Mouse (Mus musculus): ENCODE results near the gene E330017A01Rik. TPM values are rescaled to one million over a fixed set of nuclear protein-coding genes. Genes with fewer than 3 reads are reported as not detected.

The E330017A01Rik gene
- polyA plus RNA-seq, 1 experiment from 2014 or later, result not detected

DNA sequence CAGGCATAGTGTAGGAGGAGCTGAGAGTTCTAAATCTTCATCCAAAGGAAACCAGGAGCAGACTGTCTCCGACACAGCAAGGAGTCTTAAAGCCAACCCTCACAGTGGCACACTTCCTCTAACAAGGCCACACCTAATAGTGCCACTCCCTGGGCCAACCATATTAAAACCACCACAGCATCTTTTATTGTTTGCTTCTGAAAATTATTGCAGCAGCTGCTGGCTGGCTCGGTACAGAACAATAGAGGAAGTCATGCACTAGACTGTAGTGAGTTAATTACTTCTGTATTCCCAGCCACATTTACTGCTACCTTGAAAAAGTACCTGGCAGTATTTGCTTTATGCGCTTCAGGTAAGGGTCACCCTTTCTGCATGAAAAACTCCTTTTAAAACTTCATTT lies 25.6 kb downstream of the E330017A01Rik start:
- no peaks in the 10 kb centered on the region for H3K27me3 ChIP-seq (ENCODE audit: low read depth, poor library complexity, severe bottlenecking)
- 87% methylated on average over 3 of the region's 3 CpGs for WGBS
- no peak for DNase-seq (ENCODE audit: low spot score)
- H3K27ac ChIP-seq (replicated peaks), result no peak overlapping the region
- no peaks in the 10 kb centered on the region for H3K4me1 ChIP-seq
- no peaks in the 10 kb centered on the region for H3K36me3 ChIP-seq
- H3K9me3 ChIP-seq (replicated peaks), result no peaks in the 10 kb centered on the region
- no peak overlapping the region for H3K4me3 ChIP-seq

DNA sequence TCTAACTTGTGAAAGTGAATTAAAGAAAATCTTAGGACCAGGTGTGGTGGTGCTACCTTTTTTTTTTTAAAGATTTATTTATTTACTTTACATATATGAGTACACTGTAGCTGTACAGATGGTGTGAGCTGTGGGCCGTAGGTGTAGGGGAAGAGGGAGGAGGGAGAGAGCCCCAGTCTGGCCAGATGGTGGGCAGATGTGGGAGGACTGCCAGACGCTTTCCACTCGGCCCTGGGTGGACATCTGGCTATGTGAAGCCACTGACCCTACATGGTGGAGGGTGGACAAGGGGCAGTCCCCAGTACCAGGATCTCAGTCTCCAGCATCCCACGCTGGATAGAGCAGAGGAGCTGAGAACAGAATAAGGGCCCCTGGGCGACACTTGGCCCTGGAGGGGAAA lies 31.4 kb downstream of the E330017A01Rik start:
- H3K27me3 ChIP-seq (ENCODE audit: low read depth, poor library complexity, severe bottlenecking), result no peaks in the 10 kb centered on the region
- no peaks in the 10 kb centered on the region for H3K36me3 ChIP-seq
- H3K4me3 ChIP-seq, result no peak overlapping the region
- no peak overlapping the region for H3K27ac ChIP-seq (replicated peaks)
- no peaks in the 10 kb centered on the region for H3K4me1 ChIP-seq
- DNase-seq (ENCODE audit: low spot score), result no peak
- H3K9me3 ChIP-seq (replicated peaks), result no peaks in the 10 kb centered on the region
- 70% methylated on average over 5 of the region's 5 CpGs for WGBS

DNA sequence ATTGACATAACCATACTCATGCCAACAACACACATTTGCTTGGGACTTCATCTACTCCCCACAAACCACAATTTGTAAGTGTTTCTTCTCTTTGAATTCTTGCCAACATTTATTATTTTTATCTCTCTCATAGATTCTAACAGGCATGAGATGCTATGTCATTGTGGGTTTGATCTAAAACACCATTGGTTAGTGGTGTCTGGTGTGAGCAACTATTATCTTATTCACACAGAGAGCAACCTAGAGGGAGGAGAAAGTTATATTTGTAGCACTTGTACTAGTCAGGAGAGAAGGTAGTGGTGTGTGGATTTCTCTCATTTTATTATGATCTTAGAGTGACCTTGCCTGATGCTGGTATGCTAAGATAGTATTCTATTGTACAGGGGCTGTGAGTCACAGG lies 33.9 kb downstream of the E330017A01Rik start:
- no peak overlapping the region for H3K27ac ChIP-seq (replicated peaks)
- no peaks in the 10 kb centered on the region for H3K4me1 ChIP-seq
- no peaks in the 10 kb centered on the region for H3K36me3 ChIP-seq
- no peak for DNase-seq (ENCODE audit: low spot score)
- H3K9me3 ChIP-seq (replicated peaks), result no peaks in the 10 kb centered on the region
- no peak overlapping the region for H3K4me3 ChIP-seq
- H3K27me3 ChIP-seq (ENCODE audit: low read depth, poor library complexity, severe bottlenecking), result no peaks in the 10 kb centered on the region

DNA sequence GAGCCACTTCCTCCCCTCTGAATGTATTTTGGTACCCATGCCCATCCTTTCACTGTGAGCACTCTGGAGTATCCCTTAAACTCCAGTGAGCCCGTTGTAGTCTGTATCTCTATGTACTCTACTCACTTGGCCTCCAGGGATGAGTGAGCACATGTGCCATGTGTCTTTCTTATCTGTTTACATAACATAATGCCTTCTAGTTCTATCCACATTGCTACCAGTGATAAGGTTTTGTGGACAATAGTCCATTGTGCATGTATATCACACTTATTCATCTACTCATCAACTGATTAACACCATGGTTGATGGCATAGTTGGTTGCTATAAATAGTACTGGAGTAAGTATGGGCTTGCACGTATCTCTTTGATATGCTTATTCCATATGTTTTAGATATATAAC lies 34.7 kb downstream of the E330017A01Rik start:
- no peaks in the 10 kb centered on the region for H3K27me3 ChIP-seq (ENCODE audit: low read depth, poor library complexity, severe bottlenecking)
- H3K4me1 ChIP-seq, result no peaks in the 10 kb centered on the region
- 92% methylated on average over 2 of the region's 2 CpGs for whole genome bisulfite sequencing
- H3K36me3 ChIP-seq, result no peaks in the 10 kb centered on the region
- no peaks in the 10 kb centered on the region for H3K9me3 ChIP-seq (replicated peaks)
- H3K4me3 ChIP-seq, result no peak overlapping the region
- no peak for DNase-seq (ENCODE audit: low spot score)
- H3K27ac ChIP-seq (replicated peaks), result no peak overlapping the region

DNA sequence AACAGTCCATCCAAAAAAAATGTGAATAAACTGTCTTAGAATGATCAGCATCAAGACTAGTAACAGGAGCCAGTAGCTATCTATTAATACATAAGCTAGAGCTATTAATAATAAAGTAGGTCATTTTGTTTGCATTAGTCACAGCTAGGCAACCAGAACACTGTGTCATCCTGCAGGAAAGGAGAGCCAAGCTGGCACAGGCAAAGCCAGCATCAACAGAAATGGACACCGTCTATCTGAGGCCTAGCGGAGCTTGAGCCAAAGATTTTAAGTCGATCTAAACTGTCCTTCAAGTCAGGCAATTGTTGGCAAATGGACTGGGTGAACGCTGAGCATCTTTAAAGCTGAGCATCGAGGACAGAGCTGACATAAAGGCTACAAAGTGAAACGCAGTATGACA lies 37.7 kb downstream of the E330017A01Rik start:
- H3K4me3 ChIP-seq, result no peak overlapping the region
- no peak for DNase-seq (ENCODE audit: low spot score)
- no peaks in the 10 kb centered on the region for H3K36me3 ChIP-seq
- H3K27ac ChIP-seq (replicated peaks), result no peak overlapping the region
- no peaks in the 10 kb centered on the region for H3K27me3 ChIP-seq (ENCODE audit: low read depth, poor library complexity, severe bottlenecking)
- no peaks in the 10 kb centered on the region for H3K9me3 ChIP-seq (replicated peaks)
- 98% methylated on average over 6 of the region's 6 CpGs for WGBS
- no peaks in the 10 kb centered on the region for H3K4me1 ChIP-seq

DNA sequence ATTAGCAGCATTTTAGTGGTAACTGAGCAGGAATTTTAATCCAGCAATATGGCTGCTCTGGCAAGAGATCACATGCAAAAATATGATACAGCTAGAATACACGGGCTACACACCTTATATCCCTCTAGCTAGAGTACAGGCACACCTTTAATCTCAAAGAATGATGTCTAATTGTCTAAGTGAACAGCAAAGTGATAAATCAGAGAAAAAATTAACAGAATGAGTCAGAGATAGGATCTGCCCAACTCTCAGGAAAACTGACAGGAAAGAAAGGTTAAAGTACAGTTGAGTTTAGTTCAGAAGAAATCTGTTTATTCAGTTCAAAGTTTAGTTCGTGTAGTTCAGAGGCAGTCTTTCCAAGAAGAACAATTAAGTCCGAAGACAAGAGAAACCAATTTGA lies 47.2 kb downstream of the E330017A01Rik start:
- H3K27me3 ChIP-seq (ENCODE audit: low read depth, poor library complexity, severe bottlenecking), result no peaks in the 10 kb centered on the region
- 82% methylated on average over 3 of the region's 3 CpGs for WGBS
- no peak overlapping the region for H3K27ac ChIP-seq (replicated peaks)

DNA sequence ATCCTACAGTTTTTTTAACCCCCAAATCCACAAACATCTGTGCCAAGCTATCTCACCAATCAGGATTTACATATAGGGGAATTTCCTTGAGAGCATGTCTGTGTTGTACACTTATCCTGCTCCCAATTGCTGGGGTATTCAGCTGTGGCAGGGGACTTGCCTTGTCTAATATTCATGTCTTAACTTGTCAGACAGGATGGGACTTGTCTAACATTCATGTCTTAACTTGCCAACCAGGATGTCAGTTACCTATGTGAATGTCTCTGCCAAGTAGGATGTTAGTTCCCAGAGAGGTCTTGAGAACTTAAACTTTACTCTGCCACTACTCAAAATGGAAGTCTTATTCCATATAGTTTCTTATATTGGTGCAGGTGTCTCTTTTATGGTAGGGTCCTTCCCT lies 49.1 kb downstream of the E330017A01Rik start:
- Histone ChIP-seq H3K9me3 (replicated peaks) (peaks cover 5% of the 10 kb centered on the region), H3K4me3 (no peak overlapping the region), H3K27me3 (ENCODE audit: low read depth, poor library complexity, severe bottlenecking) (no peaks in the 10 kb centered on the region), H3K27ac (replicated peaks) (no peak overlapping the region), H3K36me3 (no peaks in the 10 kb centered on the region), H3K4me1 (no peaks in the 10 kb centered on the region)
- DNase-seq (ENCODE audit: low spot score), result no peak

More for the DNA sequence above, 47.2 kb downstream of the E330017A01Rik start:
- no peaks in the 10 kb centered on the region for H3K4me1 ChIP-seq
- no peaks in the 10 kb centered on the region for H3K36me3 ChIP-seq
- peaks cover 5% of the 10 kb centered on the region for H3K9me3 ChIP-seq (replicated peaks)
- DNase-seq (ENCODE audit: low spot score), result no peak
- no peak overlapping the region for H3K4me3 ChIP-seq

Other genes starting within 250 kb of the E330017A01Rik start
- gene Dcbld2, start 230.3 kb downstream of the E330017A01Rik start, polyA plus RNA-seq (2016; fragmentation: Nextera tagmentation; extraction: Ambion mirVana), result 6.5 and 7.5 TPM in 2 replicates
- gene St3gal6, start 114.5 kb downstream of the E330017A01Rik start, polyA plus RNA-seq (2016; fragmentation: Nextera tagmentation; extraction: Ambion mirVana), result 9.3 and 12.5 TPM in 2 replicates
- gene Gm813, start 21.8 kb downstream of the E330017A01Rik start, polyA plus RNA-seq (2016; fragmentation: Nextera tagmentation; extraction: Ambion mirVana), result not detected in 2 replicates
- 20.6 and 24.1 TPM in 2 replicates for gene Cpox, start 31.6 kb upstream of the E330017A01Rik start, polyA plus RNA-seq (2016; fragmentation: Nextera tagmentation; extraction: Ambion mirVana)
- 0.09 TPM in 1 of 2 replicates, not detected in the other for gene Gpr15, start 80.3 kb upstream of the E330017A01Rik start, polyA plus RNA-seq (2016; fragmentation: Nextera tagmentation; extraction: Ambion mirVana)
- 104 and 115 TPM in 2 replicates for gene Cldnd1, start 89.2 kb upstream of the E330017A01Rik start, polyA plus RNA-seq (2016; fragmentation: Nextera tagmentation; extraction: Ambion mirVana)
- not detected in 2 replicates for gene Olfr172, start 124.4 kb upstream of the E330017A01Rik start, polyA plus RNA-seq (2016; fragmentation: Nextera tagmentation; extraction: Ambion mirVana)
- gene Olfr173, start 161.5 kb upstream of the E330017A01Rik start, polyA plus RNA-seq (2016; fragmentation: Nextera tagmentation; extraction: Ambion mirVana), result not detected in 2 replicates
- not detected in 2 replicates for gene Olfr175-ps1, start 188.0 kb upstream of the E330017A01Rik start, polyA plus RNA-seq (2016; fragmentation: Nextera tagmentation; extraction: Ambion mirVana)
- gene Olfr177, start 236.0 kb upstream of the E330017A01Rik start, polyA plus RNA-seq (2016; fragmentation: Nextera tagmentation; extraction: Ambion mirVana), result not detected in 2 replicates

Measured in midbrain, embryonic 10.5 days (tissue).